Comparison of ENCODE assay signal across 8 mouse cellular contexts in the genomic region with DNA sequence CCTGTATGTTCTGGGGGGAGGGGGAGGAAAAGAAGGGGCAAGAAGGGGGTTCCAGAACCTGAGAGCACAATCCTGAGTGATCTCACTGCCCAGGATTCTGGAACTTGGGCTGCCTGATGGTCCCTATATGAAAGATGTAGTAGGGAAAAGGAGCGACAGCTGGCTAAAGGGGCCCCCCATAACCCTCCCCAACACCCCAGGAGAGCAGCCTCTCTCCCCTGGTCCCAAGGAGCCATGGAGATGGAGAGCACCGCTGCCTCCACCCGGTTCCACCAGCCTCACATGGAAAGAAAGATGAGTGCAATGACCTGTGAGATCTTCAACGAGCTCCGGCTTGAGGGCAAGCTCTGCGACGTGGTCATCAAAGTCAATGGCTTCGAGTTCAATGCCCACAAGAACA. TPM values are rescaled to one million over a fixed set of nuclear protein-coding genes. Genes with fewer than 3 reads are reported as not detected.
DNase-seq lines count a peak whose midpoint lies in the region; ATAC-seq and TF ChIP-seq lines count a peak whose summit lies in the region.
"Had no signal": no experiment of that assay in that cellular context is flagged by ENCODE, and none has a peak within 500 bp of the region (broad histone marks: within the 10 kb centered on the region; RNA-seq: fewer than 3 reads in every experiment).

A gene (minus strand): TSS at position 12 of the 400 bp plus-strand sequence.
A gene (plus strand): TSS at position 121 of the 400 bp plus-strand sequence.

- 86% methylated on average over 8 of the region's 8 CpGs for WGBS in lung, postnatal 0 days
- WGBS in forebrain, embryonic 12.5 days = 87% methylated on average over 8 of the region's 8 CpGs
- 89% methylated on average over 8 of the region's 8 CpGs for WGBS in limb, embryonic 13.5 days
- WGBS in stomach, embryonic 14.5 days = 88% methylated on average over 8 of the region's 8 CpGs

- no peaks in the 10 kb centered on the region for H3K9me3 ChIP-seq in lung, postnatal 0 days (ENCODE audit: low read length)
- no peaks in the 10 kb centered on the region for H3K9me3 ChIP-seq in forebrain, embryonic 12.5 days
- H3K9me3 ChIP-seq in limb, embryonic 13.5 days = no peaks in the 10 kb centered on the region
- no peaks in the 10 kb centered on the region for H3K9me3 ChIP-seq in stomach, embryonic 14.5 days (ENCODE audit: control insufficient read depth, low read depth, low read length)

- no peak for TF ChIP-seq EP300 in lung, postnatal 0 days (IDR thresholded peaks at IDR 0.05)

- DNase-seq in lung, postnatal 0 days (ENCODE audit: low spot score) = no peak
- no peak for DNase-seq in lung, postnatal 25 days (ENCODE audit: low spot score)
- no peak for DNase-seq in cerebellum, postnatal 10 days
- no peak for DNase-seq in spleen, postnatal 4 days (ENCODE audit: low spot score in 2 of 2)
- DNase-seq: adrenal gland, postnatal 25 days had no signal

- peak within 1 kb of the TSS; percentile 64 for H3K9ac ChIP-seq in lung, postnatal 0 days (replicated peaks; ENCODE audit: low read depth)
- H3K9ac ChIP-seq in forebrain, embryonic 12.5 days = peak within 1 kb of the TSS; percentile 88
- H3K9ac ChIP-seq in limb, embryonic 13.5 days = peak within 1 kb of the TSS; percentile 93
- peak within 1 kb of the TSS; percentile 81 for H3K9ac ChIP-seq in stomach, embryonic 14.5 days (replicated peaks; ENCODE audit: low read depth, low read length)

- no peaks in the 10 kb centered on the region for H3K27me3 ChIP-seq in lung, postnatal 0 days (replicated peaks; ENCODE audit: insufficient read depth, low read length)
- H3K27me3 ChIP-seq in forebrain, embryonic 12.5 days = no peaks in the 10 kb centered on the region
- no peaks in the 10 kb centered on the region for H3K27me3 ChIP-seq in limb, embryonic 13.5 days
- no peaks in the 10 kb centered on the region for H3K27me3 ChIP-seq in stomach, embryonic 14.5 days (ENCODE audit: control insufficient read depth, insufficient read depth, low read length)

- peak within 1 kb of the TSS; percentile 84 for H3K4me3 ChIP-seq in lung, postnatal 0 days (ENCODE audit: low read depth, low read length)
- peak within 1 kb of the TSS; percentile 81 for H3K4me3 ChIP-seq in forebrain, embryonic 12.5 days (replicated peaks)
- peak within 1 kb of the TSS; percentile 83 for H3K4me3 ChIP-seq in limb, embryonic 13.5 days
- H3K4me3 ChIP-seq in stomach, embryonic 14.5 days (ENCODE audit: low read depth, low read length) = peak within 1 kb of the TSS; percentile 67

- no peak for TF ChIP-seq CTCF in lung, postnatal 0 days (IDR thresholded peaks at IDR 0.05)

- peaks cover 6% of the 10 kb centered on the region; the same call in 1 of the 2 replicates for H3K4me1 ChIP-seq in lung, postnatal 0 days (ENCODE audit: insufficient read depth, low read depth, low read length)
- peaks cover 16% of the 10 kb centered on the region for H3K4me1 ChIP-seq in forebrain, embryonic 12.5 days
- peaks cover 15% of the 10 kb centered on the region for H3K4me1 ChIP-seq in limb, embryonic 13.5 days
- peaks cover 7% of the 10 kb centered on the region; the same call in 1 of the 2 replicates for H3K4me1 ChIP-seq in stomach, embryonic 14.5 days (ENCODE audit: control insufficient read depth, insufficient read depth, low read length)

- no peak within 1 kb of the TSS for H3K27ac ChIP-seq in lung, postnatal 0 days (ENCODE audit: low read length)
- peak within 1 kb of the TSS; percentile 60 for H3K27ac ChIP-seq in forebrain, embryonic 12.5 days
- peak within 1 kb of the TSS; percentile 61; the same call in 1 of the 2 replicates for H3K27ac ChIP-seq in limb, embryonic 13.5 days
- H3K27ac ChIP-seq in stomach, embryonic 14.5 days (ENCODE audit: low read length) = 0 out of 2 replicates have a peak within 1 kb of the TSS, but pooled peaks have one; percentile 7

- no peak for ATAC-seq in lung, postnatal 0 days
- ATAC-seq in forebrain, embryonic 12.5 days (ENCODE audit: low FRiP score) = no peak
- ATAC-seq in limb, embryonic 13.5 days (ENCODE audit: low FRiP score, low read depth) = no peak
- ATAC-seq in stomach, embryonic 14.5 days (ENCODE audit: insufficient number of reproducible peaks, insufficient read depth, low FRiP score, low read depth) = no peak

- H3K36me3 ChIP-seq in lung, postnatal 0 days (ENCODE audit: insufficient read depth, low read length) = no peaks in the 10 kb centered on the region
- peaks cover 9% of the 10 kb centered on the region for H3K36me3 ChIP-seq in forebrain, embryonic 12.5 days (replicated peaks)
- peaks cover 27% of the 10 kb centered on the region for H3K36me3 ChIP-seq in limb, embryonic 13.5 days
- H3K36me3 ChIP-seq in stomach, embryonic 14.5 days (ENCODE audit: control insufficient read depth, insufficient read depth, low read length) = peaks cover 8% of the 10 kb centered on the region; the same call in 1 of the 2 replicates

- peak within 1 kb of the TSS; percentile 93 for H3K4me2 ChIP-seq in lung, postnatal 0 days (replicated peaks; ENCODE audit: low read depth, low read length)
- peak within 1 kb of the TSS; percentile 82 for H3K4me2 ChIP-seq in forebrain, embryonic 12.5 days
- peak within 1 kb of the TSS; percentile 69 for H3K4me2 ChIP-seq in limb, embryonic 13.5 days (replicated peaks)
- H3K4me2 ChIP-seq in stomach, embryonic 14.5 days (replicated peaks; ENCODE audit: low read depth, low read length) = peak within 1 kb of the TSS; percentile 72

RNA-seq across cellular contexts. Expression of the first gene that starts in this region (rescaled TPM):
- polyA plus RNA-seq in lung, postnatal 0 days (2015; fragmentation: Nextera tagmentation; extraction: Ambion mirVana) = 56.3 and 57.6 TPM in 2 replicates
- 106 and 111 TPM in 2 replicates for polyA plus RNA-seq in forebrain, embryonic 12.5 days (2016; fragmentation: Nextera tagmentation; extraction: Ambion mirVana)
- 176 and 181 TPM in 2 replicates for polyA plus RNA-seq in limb, embryonic 13.5 days (2015; fragmentation: Nextera tagmentation; extraction: Ambion mirVana)
- polyA plus RNA-seq in stomach, embryonic 14.5 days (2014; fragmentation: Nextera tagmentation; extraction: Ambion mirVana) = 121 and 126 TPM in 2 replicates

RNA-seq across cellular contexts. Expression of the second gene that starts in this region (rescaled TPM):
- polyA plus RNA-seq in lung, postnatal 0 days (2015; fragmentation: Nextera tagmentation; extraction: Ambion mirVana) = 0.38 and 0.43 TPM in 2 replicates
- polyA plus RNA-seq in forebrain, embryonic 12.5 days (2016; fragmentation: Nextera tagmentation; extraction: Ambion mirVana) = 0.51 and 0.74 TPM in 2 replicates
- polyA plus RNA-seq in limb, embryonic 13.5 days (2015; fragmentation: Nextera tagmentation; extraction: Ambion mirVana) = 1.0 and 1.6 TPM in 2 replicates
- polyA plus RNA-seq in stomach, embryonic 14.5 days (2014; fragmentation: Nextera tagmentation; extraction: Ambion mirVana) = 0.52 and 0.64 TPM in 2 replicates
